In genomic region chr4:155473319-155473718, GRCm38 (mm10) we compare ENCODE assay signal across 9 mouse cellular contexts. TPM values are rescaled to one million over a fixed set of nuclear protein-coding genes. Genes with fewer than 3 reads are reported as not detected.
DNase-seq lines count a peak whose midpoint lies in the region; ATAC-seq and TF ChIP-seq lines count a peak whose summit lies in the region.
"Had no signal": no experiment of that assay in that cellular context is flagged by ENCODE, and none has a peak within 500 bp of the region (broad histone marks: within the 10 kb centered on the region; RNA-seq: fewer than 3 reads in every experiment).

No protein-coding gene starts in this region.

- no peak for TF ChIP-seq POLR2A in myocyte (IDR thresholded peaks at IDR 0.05; ENCODE audit: insufficient read length, low read depth)

- peaks cover 9% of the 10 kb centered on the region for H3K4me1 ChIP-seq in liver, embryonic 12.5 days

- no peak overlapping the region for H3K4me3 ChIP-seq in liver, embryonic 12.5 days
- H3K4me3 ChIP-seq in myocyte, result no peak overlapping the region

- H3K36me3 ChIP-seq in liver, embryonic 12.5 days, result no peaks in the 10 kb centered on the region
- H3K36me3 ChIP-seq in myocyte (ENCODE audit: control insufficient read depth, insufficient read depth), result no peaks in the 10 kb centered on the region

- H3K9me3 ChIP-seq in liver, embryonic 12.5 days (replicated peaks), result no peaks in the 10 kb centered on the region

- intact Hi-C loops in gastrocnemius, postnatal 14 days (cut with DNase I; ENCODE audit: low total_unique reads), result no loop called here

- H3K27ac ChIP-seq in liver, embryonic 12.5 days, result no peak overlapping the region

- no peak overlapping the region for H3K4me2 ChIP-seq in liver, embryonic 12.5 days
- H3K4me2 ChIP-seq in myocyte (ENCODE audit: low read depth), result no peak overlapping the region

- H3K27me3 ChIP-seq in liver, embryonic 12.5 days (replicated peaks), result peaks cover 61% of the 10 kb centered on the region
- peaks cover 50% of the 10 kb centered on the region for H3K27me3 ChIP-seq in myocyte (ENCODE audit: control insufficient read depth, insufficient read depth, insufficient read length)

- peak; percentile 19 for DNase-seq in liver
- peak; percentile 86 for DNase-seq in adrenal gland, postnatal 10 days
- peak; percentile 69 for DNase-seq in gastrocnemius, postnatal 14 days
- DNase-seq in layer of hippocampus, postnatal 25 days (ENCODE audit: extremely low spot score in 1 of 2, low spot score in 1 of 2), result no peak
- DNase-seq in embryo, embryonic 11 days, result no peak
- no peak for DNase-seq in thymus, postnatal 0 days (ENCODE audit: low spot score)

- no peaks in the 10 kb centered on the region for H3K79me2 ChIP-seq in myocyte (ENCODE audit: control insufficient read depth, insufficient read depth)

- no peak overlapping the region for H3K9ac ChIP-seq in liver, embryonic 12.5 days

- no peak overlapping the region for H3ac ChIP-seq in myocyte (ENCODE audit: control insufficient read depth, insufficient read length)

- 55% methylated on average over 5 of the region's 5 CpGs for WGBS in liver, embryonic 12.5 days (ENCODE audit: insufficient replicate concordance)

- no peak; the same call in 1 of the 2 replicates for ATAC-seq in liver, embryonic 12.5 days

TF ChIP-seq in myocyte, 11 proteins besides CTCF, POLR2A, EP300 and RAD21:
- TF ChIP-seq TCF12 (IDR thresholded peaks at IDR 0.05; ENCODE audit: insufficient read depth, poor library complexity, severe bottlenecking) (no peak), SRF (IDR thresholded peaks at IDR 0.05; ENCODE audit: control insufficient read depth, insufficient read length, low read depth) (no peak), TCF3 (IDR thresholded peaks at IDR 0.05; ENCODE audit: insufficient read length, low read depth) (no peak), CEBPB (IDR thresholded peaks at IDR 0.05; ENCODE audit: insufficient read depth, poor library complexity, severe bottlenecking) (no peak), E2F4 (IDR thresholded peaks at IDR 0.05; ENCODE audit: insufficient read depth) (no peak), REST (IDR thresholded peaks at IDR 0.05; ENCODE audit: insufficient read depth, insufficient read length) (no peak), MAX (IDR thresholded peaks at IDR 0.05; ENCODE audit: low read depth) (no peak), POLR2AphosphoS2 (IDR thresholded peaks at IDR 0.05; ENCODE audit: insufficient read length, low read depth) (no peak), MYOG (IDR thresholded peaks at IDR 0.05; ENCODE audit: control insufficient read depth in 1 of 3, insufficient read depth in 1 of 3, insufficient read length in 2 of 3, low read depth in 2 of 3) (peak in 2 of 3 experiments; percentile 14 to 45), MYOD1 (IDR thresholded peaks at IDR 0.05; ENCODE audit: control insufficient read depth in 1 of 3, insufficient read length in 2 of 3, low read depth in 2 of 3) (peak in 2 of 3 experiments; percentile 46 to 78)
TF ChIP-seq in myocyte: peak in this region for 2.

RNA-seq across cellular contexts. Expression of gene Tmem52, which starts 4.4 kb away (rescaled TPM):
- not detected in 2 replicates for polyA plus RNA-seq in liver, embryonic 12.5 days (2016; fragmentation: Nextera tagmentation; extraction: Ambion mirVana)
- total RNA-seq in adrenal gland, postnatal 10 days (2021), result 10 to 100 TPM; 14.9 to 17.5 TPM
- total RNA-seq in gastrocnemius, postnatal 14 days (2021), result 100 to 1,000 TPM; 254 to 329 TPM
- not detected for polyA plus RNA-seq in myocyte (2012; fragmentation: generic; extraction: Trizol)
- 1 to 10 TPM; 3.0 to 5.6 TPM for total RNA-seq in layer of hippocampus, postnatal 25 days (2021)
- 0.79 TPM in 1 of 2 replicates, not detected in the other for polyA plus RNA-seq in thymus, postnatal 0 days (2015; fragmentation: Nextera tagmentation; extraction: Ambion mirVana)
- polyA plus RNA-seq: neural tube, embryonic 14.5 days had no signal

RNA-seq across cellular contexts. Expression of gene Gnb1, which starts 17.8 kb away (rescaled TPM):
- 174 and 177 TPM in 2 replicates for polyA plus RNA-seq in liver, embryonic 12.5 days (2016; fragmentation: Nextera tagmentation; extraction: Ambion mirVana)
- total RNA-seq in adrenal gland, postnatal 10 days (2021), result 100 to 1,000 TPM; 375 to 395 TPM
- 100 to 1,000 TPM; 104 to 119 TPM for total RNA-seq in gastrocnemius, postnatal 14 days (2021)
- polyA plus RNA-seq in myocyte (2012; fragmentation: generic; extraction: Trizol), result 265 TPM
- total RNA-seq in layer of hippocampus, postnatal 25 days (2021), result 100 to 1,000 TPM; 763 to 780 TPM
- polyA plus RNA-seq in thymus, postnatal 0 days (2015; fragmentation: Nextera tagmentation; extraction: Ambion mirVana), result 288 and 312 TPM in 2 replicates

Comparison
In these comparisons a context has a peak if more than half of its experiments do, and no peak if none do; other contexts are left out.
1. DNase-seq: peak in liver (single experiment), adrenal gland, postnatal 10 days (single experiment) and gastrocnemius, postnatal 14 days (single experiment); none in layer of hippocampus, postnatal 25 days (0 of 2), embryo, embryonic 11 days (single experiment) and thymus, postnatal 0 days (single experiment).
2. RNA of gene Tmem52, which starts 4.4 kb away (total RNA-seq): 254 to 329 TPM in gastrocnemius, postnatal 14 days; 14.9 to 17.5 TPM in adrenal gland, postnatal 10 days and 3.0 to 5.6 TPM in layer of hippocampus, postnatal 25 days; every median in the first group is over 10 times any median in the second.